Mouse (Mus musculus): ENCODE measurements around the gene Dzip1.

The Dzip1 gene

GRCm38 (mm10) chr14:118922251-118922650 is 3.0 kb downstream of the Dzip1 start:
- peak; percentile 21 for DNase-seq

GRCm38 (mm10) chr14:118920654-118921053 is 4.6 kb downstream of the Dzip1 start:
- no peak for DNase-seq

- DNase-seq: no peak
Observed at GRCm38 (mm10) chr14:118919025-118919424, 6.2 kb downstream of the Dzip1 start.

- no peak for DNase-seq
Observed at GRCm38 (mm10) chr14:118913651-118914050, 11.6 kb downstream of the Dzip1 start.

- no peak for DNase-seq
Observed at GRCm38 (mm10) chr14:118911521-118911920, 13.7 kb downstream of the Dzip1 start.

- peak; percentile 73 for DNase-seq
Observed at GRCm38 (mm10) chr14:118910332-118911222, 14.7 kb downstream of the Dzip1 start.

- no peak for DNase-seq
Observed at GRCm38 (mm10) chr14:118909872-118910271, 15.4 kb downstream of the Dzip1 start.

GRCm38 (mm10) chr14:118907592-118907991 is 17.7 kb downstream of the Dzip1 start:
- DNase-seq: no peak

- no peak for DNase-seq
Observed at GRCm38 (mm10) chr14:118903867-118904562, 21.2 kb downstream of the Dzip1 start.

- DNase-seq: no peak
Observed at GRCm38 (mm10) chr14:118903397-118903796, 21.9 kb downstream of the Dzip1 start.

- DNase-seq: no peak
Observed at GRCm38 (mm10) chr14:118900911-118901310, 24.3 kb downstream of the Dzip1 start.

- DNase-seq: no peak
Observed at GRCm38 (mm10) chr14:118899940-118900339, 25.3 kb downstream of the Dzip1 start.

- no peak for DNase-seq
Observed at GRCm38 (mm10) chr14:118895655-118896054, 29.6 kb downstream of the Dzip1 start.

- DNase-seq: no peak
Observed at GRCm38 (mm10) chr14:118895228-118895627, 30.0 kb downstream of the Dzip1 start.

- DNase-seq: peak; percentile 50
Observed at GRCm38 (mm10) chr14:118890101-118890500, 35.2 kb downstream of the Dzip1 start.

- DNase-seq: no peak
Observed at GRCm38 (mm10) chr14:118884250-118884556, 41.1 kb downstream of the Dzip1 start.

GRCm38 (mm10) chr14:118883344-118884249 is 41.7 kb downstream of the Dzip1 start:
- no peak for DNase-seq

GRCm38 (mm10) chr14:118880696-118881095 is 44.6 kb downstream of the Dzip1 start:
- no peak for DNase-seq

GRCm38 (mm10) chr14:118878346-118878910 is 46.8 kb downstream of the Dzip1 start:
- DNase-seq: no peak

- DNase-seq: no peak
Observed at GRCm38 (mm10) chr14:118874786-118875415, 50.4 kb downstream of the Dzip1 start.

GRCm38 (mm10) chr14:118874126-118874525 is 51.1 kb downstream of the Dzip1 start:
- DNase-seq: no peak

- DNase-seq: no peak
Observed at GRCm38 (mm10) chr14:118869712-118870111, 55.5 kb downstream of the Dzip1 start.

Measured in right cerebral cortex, postnatal 25 days (tissue).